Mouse (Mus musculus): ENCODE data around the gene Srms.
"Not testable (repeated sequence)": the region's sequence is repeated elsewhere in the genome, so short reads cannot be mapped to it uniquely, and the experiment has no call there.

Srms gene

DNA sequence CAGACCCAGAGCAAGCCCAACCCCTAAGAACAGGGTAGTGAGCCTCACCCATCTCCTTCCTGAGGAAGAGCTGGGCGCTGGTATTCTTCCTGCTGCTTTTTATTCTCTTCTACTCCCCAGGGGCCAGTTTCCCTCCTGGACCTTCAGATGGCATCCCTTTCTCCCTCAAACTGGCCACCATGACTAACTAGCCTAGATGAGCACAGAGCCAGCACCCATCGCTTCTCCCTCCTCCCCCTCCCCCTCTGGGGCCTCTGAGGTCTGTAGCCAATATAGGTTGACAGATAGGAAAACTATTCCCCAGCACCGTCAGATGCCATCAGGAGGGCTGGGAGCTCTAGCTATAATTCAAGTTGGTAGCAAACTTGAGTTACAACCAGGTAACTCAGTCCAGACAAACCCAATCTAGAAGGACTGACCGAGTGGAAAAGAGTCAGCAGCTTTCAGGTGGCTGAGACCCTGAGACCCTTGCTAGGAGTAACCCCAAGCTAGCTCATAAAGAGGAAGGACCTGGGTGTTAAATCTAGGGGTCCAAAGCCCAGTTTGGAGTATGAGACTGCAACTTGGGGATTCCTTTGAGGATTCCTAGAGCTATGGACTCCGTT lies 6.0 kb upstream of the Srms start:
- no peak for DNase-seq

DNA sequence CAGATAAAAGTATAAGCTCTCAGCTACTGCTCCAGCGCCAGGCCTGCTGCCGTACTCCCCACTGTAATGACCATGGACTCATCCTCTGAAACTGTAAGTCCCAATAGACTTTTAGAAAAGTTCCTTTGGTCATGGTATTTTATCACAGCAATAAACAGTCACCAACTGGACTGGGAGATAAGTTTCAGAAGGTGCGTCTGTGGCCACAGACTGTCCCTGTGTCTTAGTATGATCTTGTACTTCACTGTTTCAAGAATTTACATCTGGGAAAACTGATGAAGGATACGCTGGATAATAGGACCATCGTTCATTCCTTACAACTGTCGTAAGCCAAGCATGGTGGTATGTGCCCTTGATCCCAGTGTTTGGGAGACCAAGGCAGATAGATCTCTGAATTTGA lies 3.1 kb upstream of the Srms start:
- DNase-seq = no peak

DNA sequence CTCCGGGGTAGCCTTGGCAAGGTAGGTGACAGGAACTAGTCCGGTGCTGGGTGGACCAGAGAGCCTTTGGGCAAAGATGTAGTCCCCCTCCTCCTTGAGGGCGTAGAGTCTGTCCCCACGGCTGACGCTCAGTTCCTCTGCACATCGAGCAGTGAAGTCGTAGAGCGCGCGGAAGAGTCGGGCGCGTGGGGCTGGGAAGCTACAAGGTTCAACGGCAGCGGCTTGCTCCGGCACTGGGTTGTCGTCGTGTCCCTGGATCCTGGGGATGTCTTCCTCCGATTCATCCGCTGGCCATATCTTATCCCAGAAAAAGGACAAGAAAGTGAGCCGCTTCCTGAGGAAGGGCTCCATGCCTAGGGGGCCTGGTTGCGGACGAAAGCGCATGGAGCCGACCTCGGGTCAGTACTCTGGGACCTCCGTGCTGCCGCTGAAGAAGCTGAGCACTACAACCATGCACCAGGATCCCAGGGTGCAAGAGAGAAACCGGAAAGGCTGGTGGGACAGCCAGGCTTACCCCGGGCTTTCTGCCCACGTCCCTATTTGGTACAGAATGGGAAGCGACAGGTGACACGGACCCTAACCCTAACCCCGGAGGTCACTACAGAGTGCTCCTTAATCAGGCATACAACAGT lies 480 bp downstream of the Srms start:
- no peak for DNase-seq

DNA sequence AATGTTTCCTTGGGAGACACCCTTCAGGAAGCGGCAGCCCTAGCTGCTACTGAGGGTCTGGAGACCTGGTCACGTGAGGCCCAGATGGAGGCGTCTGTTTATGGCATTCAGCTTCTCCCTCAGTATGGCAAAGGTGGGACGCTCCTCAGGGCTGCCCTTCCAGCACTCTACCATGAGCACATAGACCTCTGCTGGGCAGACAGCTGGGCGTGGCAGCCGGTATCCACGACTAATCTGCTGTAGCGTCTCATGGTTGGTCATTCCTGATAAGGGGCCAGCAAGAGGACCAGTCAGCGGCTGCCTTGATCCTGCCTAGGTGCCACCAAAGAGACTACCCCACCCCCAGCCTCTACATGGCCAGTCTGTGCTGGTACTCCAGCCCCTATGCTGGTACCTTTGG lies 6.9 kb downstream of the Srms start:
- no peak for DNase-seq

DNA sequence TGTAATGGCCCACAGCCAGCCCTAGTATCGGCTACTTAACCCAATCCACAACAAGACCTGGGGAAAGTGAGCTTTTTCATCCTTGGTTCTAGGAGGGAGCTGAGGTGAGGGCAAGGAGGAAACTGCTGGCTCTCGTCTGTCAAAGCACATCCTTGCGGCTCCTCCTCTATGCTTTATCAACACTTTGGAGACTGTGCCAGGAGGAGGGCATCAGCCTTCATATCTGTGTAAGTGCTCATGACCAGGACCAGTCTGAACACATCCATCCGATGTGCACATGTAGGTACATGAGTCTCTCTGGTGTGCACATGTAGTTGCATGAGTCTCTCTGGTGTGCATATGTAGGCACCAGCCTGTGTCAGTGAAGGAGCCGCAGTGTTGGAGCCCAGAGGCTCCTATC lies 7.3 kb downstream of the Srms start:
- DNase-seq = no peak

DNA sequence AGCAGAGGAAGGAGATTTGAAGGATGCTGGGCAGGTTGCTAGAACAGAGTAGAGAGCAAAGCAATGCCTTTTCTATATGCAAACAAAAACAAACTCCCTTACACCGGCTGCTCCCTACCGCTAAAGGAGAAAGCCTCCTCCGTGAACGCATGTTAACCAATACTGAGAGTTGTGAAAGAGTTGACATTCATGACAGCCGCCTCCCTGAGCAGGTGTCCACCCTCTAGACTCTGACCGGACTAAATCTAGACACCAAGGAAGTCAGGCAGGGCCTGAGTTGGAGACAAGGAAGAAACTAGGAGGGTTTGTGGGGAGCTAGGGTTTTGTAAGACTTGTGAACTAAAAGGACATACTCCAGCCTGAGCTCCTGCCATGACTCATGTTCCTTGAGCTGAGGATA lies 10.1 kb downstream of the Srms start:
- no peak for DNase-seq

DNA sequence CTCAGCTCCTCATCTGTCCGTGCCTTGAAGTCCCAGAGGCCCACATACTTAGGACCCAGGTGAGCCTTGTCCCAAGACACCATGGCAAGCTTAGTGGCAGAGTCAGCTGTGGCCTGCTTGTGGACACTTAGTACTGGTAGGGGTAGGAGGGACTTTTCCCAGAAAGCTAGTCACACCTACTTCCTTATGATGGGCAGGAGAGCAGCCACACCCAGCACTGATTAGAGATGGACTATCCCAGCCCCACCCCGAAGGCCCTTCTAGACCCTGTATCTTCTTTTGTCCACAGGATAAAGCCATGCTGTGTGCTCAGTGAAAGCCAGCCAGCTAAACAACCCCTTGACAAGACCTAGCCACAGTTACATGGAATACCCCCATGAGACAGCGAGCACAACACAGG lies 10.6 kb downstream of the Srms start, which contains the start of gene Ptk6:
TSS of gene Ptk6 (minus strand) at position 368 of the 400 bp plus-strand sequence.
- no peak for DNase-seq

DNA sequence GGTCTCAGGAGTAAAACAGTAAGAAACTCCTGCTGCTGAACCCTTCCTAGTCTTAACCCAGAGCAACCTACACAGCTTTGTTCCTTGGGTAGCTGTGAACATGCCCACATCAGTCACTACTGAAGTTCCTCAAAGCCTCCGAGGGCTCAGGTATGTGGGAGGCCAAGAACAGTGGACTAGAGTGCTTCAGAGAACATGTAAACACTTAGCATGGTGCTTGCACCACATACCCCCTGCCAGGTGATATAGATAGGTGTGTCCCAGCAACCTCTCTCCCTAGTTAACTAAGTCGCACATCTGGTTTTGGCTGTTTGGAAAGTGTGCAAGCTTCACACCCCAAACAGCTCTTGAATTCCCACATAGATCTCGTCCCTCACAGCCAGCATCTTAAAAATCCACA lies 11.4 kb downstream of the Srms start:
- no peak for DNase-seq

DNA sequence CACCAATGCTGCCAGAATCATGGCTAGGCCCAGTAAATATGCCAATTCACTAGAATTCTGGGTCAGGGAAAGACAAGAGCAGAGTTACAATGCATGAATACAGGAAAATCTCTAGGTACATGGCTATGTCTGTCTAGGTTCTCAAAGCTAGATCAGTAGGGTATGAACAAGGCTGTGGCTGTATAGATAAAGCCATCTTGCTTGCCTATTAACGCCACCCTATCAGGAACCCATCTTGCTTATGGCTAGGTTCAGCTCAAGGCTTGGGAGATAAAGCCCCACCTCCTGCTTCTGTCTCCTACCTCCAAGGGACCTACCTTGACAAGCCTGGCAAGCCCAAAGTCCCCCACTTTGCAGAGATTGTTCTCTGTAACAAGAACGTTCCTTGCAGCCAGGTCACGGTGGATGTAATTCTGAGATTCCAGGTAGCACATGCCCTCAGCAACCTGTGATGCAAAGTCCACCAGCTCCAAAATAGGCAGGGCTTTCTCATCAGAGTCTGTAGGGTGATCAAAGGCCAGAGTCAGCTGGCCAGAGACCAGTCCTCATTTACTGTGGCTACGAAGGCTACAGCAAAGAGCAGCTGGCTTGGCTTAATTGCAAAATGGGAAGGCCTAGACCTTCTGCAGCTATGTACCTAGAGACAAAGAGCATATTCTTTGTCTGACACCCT lies 16.2 kb downstream of the Srms start:
- no peak for DNase-seq

DNA sequence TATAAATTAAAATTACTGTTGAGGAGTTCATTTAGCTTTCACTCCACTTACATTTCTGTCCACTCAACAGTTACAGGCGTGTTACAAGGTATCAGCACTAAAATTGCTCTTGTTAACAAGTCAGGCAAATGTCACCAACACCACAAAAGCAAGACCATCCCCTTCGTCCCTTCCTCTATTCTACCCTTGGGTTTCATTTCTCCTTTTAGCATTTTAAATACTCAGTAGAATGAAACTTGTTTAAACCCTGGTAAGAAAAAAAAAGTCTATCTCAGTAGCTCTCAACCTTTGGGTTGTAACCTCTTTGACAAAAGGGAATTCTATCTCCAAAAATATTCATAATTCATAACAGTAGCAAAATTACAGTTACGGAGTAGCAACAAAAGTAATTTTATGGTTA lies 19.9 kb downstream of the Srms start:
- DNase-seq = no peak

DNA sequence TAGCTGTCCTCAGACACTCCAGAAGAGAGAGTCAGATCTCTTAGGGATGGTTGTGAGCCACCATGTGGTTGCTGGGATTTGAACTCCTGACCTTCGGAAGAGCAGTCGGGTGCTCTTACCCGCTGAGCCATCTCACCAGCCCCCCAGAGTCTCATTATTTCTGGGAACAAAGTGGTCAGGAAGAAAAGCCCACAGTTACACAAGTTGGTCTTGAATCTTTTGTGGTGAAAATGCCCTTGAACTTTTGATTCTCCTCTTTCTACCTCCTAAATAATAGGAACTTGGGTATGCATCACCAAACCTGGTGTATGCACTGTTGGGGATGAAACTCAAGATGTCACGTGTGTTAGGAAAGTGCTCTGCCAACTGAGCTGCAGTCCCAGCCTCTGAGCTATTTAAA lies 21.0 kb downstream of the Srms start:
- no peak for DNase-seq

DNA sequence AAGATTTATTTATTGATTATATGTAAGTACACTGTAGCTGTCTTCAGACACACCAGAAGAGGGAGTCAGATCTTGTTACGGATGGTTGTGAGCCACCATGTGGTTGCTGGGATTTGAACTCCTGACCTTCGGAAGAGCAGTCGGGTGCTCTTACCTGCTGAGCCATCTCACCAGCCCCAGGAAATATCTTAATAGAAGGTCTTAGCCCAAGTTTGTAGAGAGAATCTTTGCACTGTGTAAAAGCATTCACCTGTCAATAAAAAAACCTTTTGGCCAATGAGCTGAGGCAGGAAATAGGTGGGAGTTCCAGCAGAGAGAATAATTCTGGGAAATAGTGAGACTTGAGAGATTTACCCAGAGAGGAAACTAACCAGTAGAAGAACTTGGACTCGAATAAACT lies 21.6 kb downstream of the Srms start:
- DNase-seq = not testable (repeated sequence)

DNA sequence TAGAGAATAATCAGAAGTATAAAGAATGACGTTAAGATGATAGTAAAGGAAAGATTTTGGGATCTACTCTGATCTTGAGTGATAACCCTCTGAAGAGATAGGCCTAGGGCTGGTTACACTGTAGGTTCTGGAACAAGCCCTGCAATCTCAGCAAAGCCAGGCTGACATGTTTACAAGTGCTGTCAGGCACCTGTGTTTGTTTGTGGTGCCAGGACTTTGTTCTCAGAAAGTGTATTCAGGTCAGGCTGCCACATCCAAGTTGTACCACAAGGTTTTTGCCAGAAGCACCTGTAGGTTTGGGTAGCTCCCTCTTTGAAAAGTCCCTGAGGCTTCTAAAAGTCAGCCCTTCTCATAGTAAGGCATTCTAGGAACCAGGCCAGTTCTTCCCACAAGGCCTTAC lies 23.7 kb downstream of the Srms start:
- no peak for DNase-seq

DNA sequence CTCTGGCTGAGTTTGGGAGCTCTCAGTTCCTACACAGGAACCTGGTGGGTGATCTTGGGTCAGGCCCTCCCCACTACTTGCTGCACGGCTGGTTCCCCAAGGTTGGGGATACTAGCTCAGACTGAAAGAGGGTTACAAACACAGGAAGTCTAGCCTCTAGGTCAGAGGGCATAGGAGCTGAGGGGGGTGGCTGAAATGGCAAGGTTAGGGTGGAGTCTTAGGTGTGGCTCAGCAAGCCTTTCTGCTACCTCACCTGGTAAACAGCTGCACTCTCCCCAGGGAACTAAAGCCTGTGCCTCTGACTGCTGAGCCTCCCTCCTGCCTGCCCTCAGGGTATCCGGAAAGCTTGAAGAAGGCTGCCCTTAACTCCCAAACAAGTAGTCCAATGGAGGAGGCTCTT lies 24.3 kb downstream of the Srms start:
- no peak for DNase-seq

DNA sequence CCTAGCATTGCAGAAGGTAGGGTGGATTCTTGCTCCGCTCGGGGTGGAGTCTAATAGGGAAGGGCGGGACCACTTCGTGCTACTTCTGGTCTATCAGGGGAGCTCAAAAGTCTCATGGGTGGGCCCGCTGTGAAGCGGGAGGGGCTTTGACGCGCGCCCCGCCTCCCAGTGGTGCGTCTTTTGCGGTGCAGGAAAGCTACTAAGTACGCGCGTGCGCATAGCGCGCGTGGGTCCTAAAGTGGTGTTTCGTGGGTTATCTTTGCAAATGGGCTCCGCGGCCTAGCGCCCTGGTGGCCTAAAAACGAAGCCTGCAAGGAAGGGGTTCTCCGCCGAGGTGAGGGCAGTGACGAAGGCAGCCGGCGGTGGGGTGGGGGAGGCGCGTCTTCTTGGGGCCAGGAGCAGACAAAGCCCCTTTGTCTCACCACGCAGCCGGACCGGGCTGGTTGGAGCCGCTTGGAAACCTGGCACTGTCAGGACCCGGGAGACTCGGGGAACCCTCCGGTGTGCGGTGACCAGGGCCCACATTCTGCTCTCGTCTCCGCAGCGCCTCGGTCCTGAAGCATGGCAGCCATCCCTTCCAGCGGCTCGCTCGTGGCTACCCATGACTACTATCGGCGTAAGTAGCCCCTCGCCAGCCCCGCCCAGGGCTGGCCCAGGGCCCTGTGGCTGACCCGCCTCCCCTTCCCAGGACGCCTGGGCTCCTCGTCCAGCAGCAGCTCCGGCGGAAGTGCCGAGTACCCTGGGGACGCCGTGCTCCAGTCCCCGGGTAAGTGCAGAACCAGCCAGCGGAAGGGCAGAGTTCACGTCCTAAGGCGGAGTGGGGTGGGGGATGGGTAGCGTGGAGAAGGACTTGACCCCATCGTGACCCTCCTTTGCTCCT lies 25.6 kb downstream of the Srms start, which contains the start of gene Ppdpf:
TSS of gene Ppdpf (plus strand) at position 127 of the 880 bp plus-strand sequence.
- peak; percentile 92 for DNase-seq

DNA sequence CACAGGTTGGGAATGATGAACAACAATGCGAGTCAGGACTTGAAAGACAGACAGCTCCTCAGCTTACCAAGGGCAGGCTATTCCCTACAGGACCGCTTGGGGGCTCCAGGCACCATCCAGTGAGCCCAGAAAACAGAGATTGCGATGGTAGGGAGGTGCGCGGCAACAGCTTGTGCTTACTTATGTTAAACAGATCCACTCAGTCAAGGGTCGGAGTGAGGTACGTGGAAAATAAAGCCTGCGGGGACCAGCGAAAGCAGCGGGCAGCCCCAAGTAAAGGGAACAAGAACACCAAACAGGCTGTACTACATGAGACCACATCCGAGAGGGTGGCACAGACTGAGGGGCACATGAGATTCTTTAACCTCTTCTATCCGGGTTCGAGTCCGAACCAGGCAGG lies 26.4 kb downstream of the Srms start:
- DNase-seq = peak; percentile 86

DNA sequence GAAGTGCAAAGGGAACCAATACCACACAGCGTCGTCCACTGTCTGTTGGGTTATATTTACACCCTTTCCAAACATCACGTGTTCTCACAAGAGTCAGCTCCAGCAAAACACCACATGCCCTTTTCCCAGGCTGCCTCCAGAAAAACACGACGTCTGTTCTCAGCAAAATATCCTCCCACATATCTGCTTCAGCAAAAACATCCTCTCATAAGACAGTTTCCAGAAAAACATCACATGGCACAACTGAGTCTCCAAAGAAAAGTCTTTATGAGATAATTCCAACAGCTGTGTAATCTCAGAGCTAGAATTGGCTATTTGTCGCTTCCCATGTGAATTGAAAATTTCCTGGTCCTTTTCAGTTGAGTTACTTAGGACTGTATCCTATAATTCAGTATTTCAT lies 32.1 kb downstream of the Srms start:
- DNase-seq = no peak

DNA sequence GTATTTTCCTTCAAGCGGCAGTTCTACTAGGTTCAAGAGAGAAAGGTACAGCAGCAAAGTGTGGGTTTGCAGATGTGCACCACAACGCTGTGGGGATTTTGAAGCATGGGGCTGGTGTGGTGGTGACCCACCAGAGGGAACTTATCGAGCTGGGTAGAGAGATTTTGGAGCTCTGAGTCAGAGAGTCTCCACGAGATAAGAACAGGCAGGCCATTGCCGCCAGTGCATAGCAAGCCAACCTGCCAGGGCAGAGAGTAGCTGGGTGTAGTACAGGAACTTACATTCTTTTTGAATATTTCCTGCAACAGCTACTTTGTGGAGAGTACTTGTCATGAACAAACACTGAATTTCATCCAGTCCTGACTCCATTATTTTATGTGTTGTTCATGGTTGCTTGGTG lies 34.5 kb downstream of the Srms start:
- no peak for DNase-seq

DNA sequence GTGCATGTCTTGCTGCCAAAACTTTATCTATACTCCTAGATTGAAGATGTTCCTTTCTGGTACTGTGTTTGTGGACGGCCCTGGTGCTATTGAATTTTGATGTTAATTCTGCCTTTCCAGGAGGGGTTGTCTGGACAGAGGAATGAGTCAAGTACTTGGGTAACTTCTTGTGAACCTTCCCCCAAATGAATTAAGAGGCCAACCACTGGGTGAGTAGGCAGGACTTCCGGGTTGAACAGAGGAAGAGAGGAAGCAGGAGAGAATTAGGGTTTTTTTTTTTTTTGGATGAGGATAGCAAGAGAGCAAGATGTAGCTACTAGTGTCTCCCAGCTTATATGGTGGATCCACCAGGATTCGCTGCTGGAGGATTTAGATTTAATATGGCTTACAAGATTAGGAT lies 35.0 kb downstream of the Srms start:
- DNase-seq = no peak

DNA sequence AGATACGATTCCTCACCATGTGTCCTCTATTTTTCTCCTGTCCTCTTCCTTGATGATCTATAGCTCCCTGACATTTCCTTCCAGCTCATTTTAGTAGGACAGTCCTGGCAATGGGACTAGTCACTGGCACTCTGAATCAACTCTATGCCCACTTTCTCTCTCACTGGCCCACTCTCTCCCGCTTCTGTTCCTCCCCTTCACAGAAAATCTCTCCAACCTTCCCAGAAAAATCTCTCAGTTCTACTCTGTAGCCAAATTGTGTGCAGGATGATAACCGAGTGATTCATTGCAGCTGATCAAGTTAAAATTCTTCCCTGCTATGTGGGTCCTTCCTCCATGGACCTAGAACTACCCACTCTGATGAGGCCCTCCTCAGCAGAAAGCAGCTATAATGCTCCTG lies 38.3 kb downstream of the Srms start:
- no peak for DNase-seq

DNA sequence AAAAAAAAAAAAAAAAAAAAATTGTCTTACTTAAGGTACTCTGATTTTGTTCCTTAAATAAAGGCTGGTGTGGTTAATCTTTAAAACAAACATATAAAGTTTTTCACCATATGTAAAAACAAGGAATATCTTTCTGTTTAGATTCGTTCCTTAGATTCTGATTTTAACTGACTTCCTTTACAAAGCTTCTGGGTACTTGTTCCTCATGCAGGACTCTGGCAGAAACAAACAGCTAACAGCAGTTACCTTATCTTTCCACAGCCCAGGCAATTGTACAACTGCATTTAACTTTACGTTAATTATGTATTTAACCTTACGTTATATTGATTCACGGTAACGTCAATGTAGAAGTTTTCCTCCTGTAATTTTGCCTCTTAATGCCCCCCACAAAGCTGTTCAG lies 46.5 kb downstream of the Srms start:
- no peak for DNase-seq

DNA sequence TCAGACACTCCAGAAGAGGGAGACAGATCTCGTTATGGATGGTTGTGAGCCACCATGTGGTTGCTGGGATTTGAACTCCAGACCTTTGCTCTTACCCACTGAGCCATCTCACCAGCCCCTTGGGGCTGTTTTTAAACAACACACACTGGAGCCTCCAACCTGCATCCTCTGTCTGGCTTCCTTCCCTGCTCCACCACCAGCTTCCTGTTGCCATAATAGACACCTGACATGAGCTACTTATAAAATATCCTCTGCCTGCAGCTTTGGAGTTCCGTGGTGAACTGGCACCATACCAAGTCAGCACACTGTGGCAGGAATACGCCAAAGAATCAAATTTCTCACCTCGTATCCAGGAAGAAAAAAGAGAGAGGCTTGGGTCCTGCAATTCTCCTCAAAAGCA lies 52.2 kb downstream of the Srms start:
- no peak for DNase-seq

DNA sequence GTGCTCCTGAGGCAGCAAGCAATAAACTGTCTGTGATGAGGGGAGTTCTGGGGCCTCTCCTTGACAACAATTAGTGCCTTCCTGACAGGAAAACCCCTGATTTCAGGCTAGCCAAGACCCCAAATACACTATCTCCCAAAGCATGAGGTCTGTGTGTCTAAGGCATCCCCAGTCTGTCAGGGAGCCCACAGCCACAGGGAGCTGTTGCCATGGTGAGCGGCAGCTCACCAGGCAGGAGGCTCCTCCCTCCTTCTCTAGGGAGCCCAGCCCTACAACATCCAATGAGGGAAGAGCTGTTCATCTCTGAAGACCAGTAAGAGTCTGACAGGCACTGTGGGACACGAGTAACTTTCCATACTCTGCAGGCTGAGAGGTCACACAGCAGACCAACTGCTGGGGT lies 53.2 kb downstream of the Srms start:
- peak; percentile 80 for DNase-seq

DNA sequence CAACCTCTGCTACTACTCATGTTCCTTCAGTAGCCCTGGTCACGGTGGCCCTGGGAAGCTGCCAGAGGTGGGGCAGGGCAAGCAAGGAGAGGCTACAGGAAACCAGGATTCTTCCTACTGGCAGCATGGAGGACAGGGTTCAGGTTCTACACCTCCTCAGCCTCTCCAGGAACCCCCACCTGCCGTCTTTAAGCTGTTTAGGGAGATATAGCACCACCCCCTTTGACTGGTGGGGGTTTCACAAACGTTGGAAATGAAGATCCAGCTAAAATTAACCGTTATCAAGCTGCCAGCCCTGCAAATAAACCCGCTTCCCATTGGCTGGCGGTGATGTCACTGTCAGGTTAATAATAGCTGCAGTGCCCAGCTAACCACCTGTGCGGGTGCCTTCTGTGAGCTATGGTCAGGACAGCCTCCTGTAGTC lies 53.9 kb downstream of the Srms start:
- peak; percentile 79 for DNase-seq

Measured in right cerebral cortex, postnatal 25 days (tissue).